Mouse (Mus musculus): Measurements from ENCODE around the gene Hmgn1.
A peak's percentile ranks its signal among the peaks of the same experiment; 100 is the strongest.
"Not testable (repeated sequence)": the region's sequence is repeated elsewhere in the genome, so short reads cannot be mapped to it uniquely, and the experiment has no call there.

Hmgn1 gene

GRCm38 (mm10) chr16:96127657-96128344 is at the start of gene Hmgn1:
Gene Hmgn1 (minus strand): TSS chr16:96127729.
- peak; percentile 98 for DNase-seq (ENCODE audit: low spot score)

- DNase-seq (ENCODE audit: low spot score): no peak
These were observed 47.9 kb upstream of the Hmgn1 start for GRCm38 (mm10) chr16:96175399-96175798.

GRCm38 (mm10) chr16:96173648-96174047 is 46.1 kb upstream of the Hmgn1 start:
- DNase-seq (ENCODE audit: low spot score): no peak

- no peak for DNase-seq (ENCODE audit: low spot score)
These were observed 41.3 kb upstream of the Hmgn1 start for GRCm38 (mm10) chr16:96168837-96169236.

GRCm38 (mm10) chr16:96165723-96166264 is 38.3 kb upstream of the Hmgn1 start:
- no peak for DNase-seq (ENCODE audit: low spot score)

GRCm38 (mm10) chr16:96161336-96161735 is 33.8 kb upstream of the Hmgn1 start:
- DNase-seq (ENCODE audit: low spot score): no peak

GRCm38 (mm10) chr16:96160927-96161326 is 33.4 kb upstream of the Hmgn1 start:
- DNase-seq (ENCODE audit: low spot score): no peak

- no peak for DNase-seq (ENCODE audit: low spot score)
These were observed 32.3 kb upstream of the Hmgn1 start for GRCm38 (mm10) chr16:96159794-96160346.

- DNase-seq (ENCODE audit: low spot score): peak; percentile 58
These were observed 31.7 kb upstream of the Hmgn1 start for GRCm38 (mm10) chr16:96159091-96159731.

- no peak for DNase-seq (ENCODE audit: low spot score)
These were observed 31.1 kb upstream of the Hmgn1 start for GRCm38 (mm10) chr16:96158511-96159080.

GRCm38 (mm10) chr16:96157171-96157570 is 29.6 kb upstream of the Hmgn1 start:
- no peak for DNase-seq (ENCODE audit: low spot score)

GRCm38 (mm10) chr16:96156019-96156418 is 28.5 kb upstream of the Hmgn1 start:
- DNase-seq (ENCODE audit: low spot score): no peak

GRCm38 (mm10) chr16:96154476-96154875 is 26.9 kb upstream of the Hmgn1 start:
- DNase-seq (ENCODE audit: low spot score): no peak

GRCm38 (mm10) chr16:96151551-96151950 is 24.0 kb upstream of the Hmgn1 start:
- peak; percentile 57 for DNase-seq (ENCODE audit: low spot score)

- no peak for DNase-seq (ENCODE audit: low spot score)
These were observed 23.5 kb upstream of the Hmgn1 start for GRCm38 (mm10) chr16:96150995-96151394.

- no peak for DNase-seq (ENCODE audit: low spot score)
These were observed 21.8 kb upstream of the Hmgn1 start for GRCm38 (mm10) chr16:96149311-96149710.

GRCm38 (mm10) chr16:96148834-96149233 is 21.3 kb upstream of the Hmgn1 start:
- no peak for DNase-seq (ENCODE audit: low spot score)

GRCm38 (mm10) chr16:96145814-96146213 is 18.3 kb upstream of the Hmgn1 start:
- no peak for DNase-seq (ENCODE audit: low spot score)

GRCm38 (mm10) chr16:96145110-96145800 is 17.7 kb upstream of the Hmgn1 start, which contains the start of gene Wrb:
Gene Wrb (plus strand): TSS chr16:96145407.
- peak; percentile 100 for DNase-seq (ENCODE audit: low spot score)

- not testable (repeated sequence) for DNase-seq (ENCODE audit: low spot score)
These were observed 17.2 kb upstream of the Hmgn1 start for GRCm38 (mm10) chr16:96144748-96145109.

GRCm38 (mm10) chr16:96128466-96128865 is 937 bp upstream of the Hmgn1 start:
- no peak for DNase-seq (ENCODE audit: low spot score)

- no peak for DNase-seq (ENCODE audit: low spot score)
These were observed 257 bp downstream of the Hmgn1 start for GRCm38 (mm10) chr16:96127288-96127656.
